Mouse (Mus musculus) spleen, adult 2 months (tissue): ENCODE results near the gene Gtsf1.

Experiments
- CTCF ChIP-seq: fragments of 200-500 bp; IDR thresholded peaks from 2 replicates; pipeline ENCODE4 v1.5.1; 2011; ENCODE audit warnings: mild to moderate bottlenecking, inconsistent platforms; ENCODE audit not compliant: insufficient read depth, insufficient read length, insufficient replicate concordance; ENCODE audit errors: extremely low read depth
- POLR2A ChIP-seq: fragments of 200-500 bp; IDR thresholded peaks from 2 replicates; pipeline ENCODE4 v1.6.1; 2011; ENCODE audit warnings: low read depth, low read length, inconsistent platforms

DNA sequence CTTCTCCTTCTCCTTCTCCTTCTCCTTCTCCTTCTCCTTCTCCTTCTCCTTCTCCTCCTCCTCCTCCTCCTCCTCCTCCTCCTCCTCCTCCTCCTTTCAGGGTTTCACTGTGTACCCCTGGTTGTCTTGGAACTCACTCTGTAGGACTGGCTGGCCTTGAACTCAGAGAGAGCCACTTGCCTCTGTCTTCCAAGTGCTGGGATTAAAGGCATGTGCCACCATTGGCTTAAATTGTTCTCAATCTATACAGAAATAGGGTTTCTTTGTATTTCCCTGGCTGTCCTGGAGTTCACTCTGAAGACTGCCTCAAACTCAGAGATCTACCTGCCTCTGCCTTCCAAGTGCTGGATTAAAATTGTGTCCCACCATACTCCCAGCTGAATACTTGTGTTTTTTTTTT lies 57.8 kb downstream of the Gtsf1 start:
- no peak for TF ChIP-seq CTCF
- TF ChIP-seq POLR2A, result no peak
